Mouse (Mus musculus): ENCODE measurements around the gene Prlh. TPM values are rescaled to one million over a fixed set of nuclear protein-coding genes. Genes with fewer than 3 reads are reported as not detected.

Prlh gene
- total RNA-seq, 2 experiments from 2014 or later = not detected

DNA sequence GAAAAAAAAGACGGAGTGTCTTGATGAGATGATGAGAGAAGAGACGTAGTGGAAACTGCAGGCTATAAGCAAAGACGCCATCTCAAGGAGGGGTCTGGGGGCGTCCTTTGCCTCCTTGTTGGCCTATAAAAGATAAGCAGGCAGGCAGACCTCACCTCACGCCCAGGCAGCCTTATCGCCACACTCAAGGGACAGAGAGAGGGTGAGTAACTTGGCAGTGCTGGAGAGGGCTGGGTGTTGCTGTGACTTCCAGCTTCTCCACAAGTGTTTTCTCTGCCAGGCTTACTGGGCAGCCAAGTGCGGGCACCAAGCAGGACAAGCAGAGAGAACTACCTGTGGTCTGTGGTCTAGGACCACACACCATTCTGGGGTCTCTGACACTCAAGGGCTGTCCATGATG lies 1.2 kb upstream of the Prlh start:
- ATAC-seq (ENCODE audit: poor library complexity, severe bottlenecking) = no peak

GRCm38 (mm10) chr1:90953688-90954087 lies 780 bp downstream of the Prlh start:
- no peak for ATAC-seq (ENCODE audit: poor library complexity, severe bottlenecking)

DNA sequence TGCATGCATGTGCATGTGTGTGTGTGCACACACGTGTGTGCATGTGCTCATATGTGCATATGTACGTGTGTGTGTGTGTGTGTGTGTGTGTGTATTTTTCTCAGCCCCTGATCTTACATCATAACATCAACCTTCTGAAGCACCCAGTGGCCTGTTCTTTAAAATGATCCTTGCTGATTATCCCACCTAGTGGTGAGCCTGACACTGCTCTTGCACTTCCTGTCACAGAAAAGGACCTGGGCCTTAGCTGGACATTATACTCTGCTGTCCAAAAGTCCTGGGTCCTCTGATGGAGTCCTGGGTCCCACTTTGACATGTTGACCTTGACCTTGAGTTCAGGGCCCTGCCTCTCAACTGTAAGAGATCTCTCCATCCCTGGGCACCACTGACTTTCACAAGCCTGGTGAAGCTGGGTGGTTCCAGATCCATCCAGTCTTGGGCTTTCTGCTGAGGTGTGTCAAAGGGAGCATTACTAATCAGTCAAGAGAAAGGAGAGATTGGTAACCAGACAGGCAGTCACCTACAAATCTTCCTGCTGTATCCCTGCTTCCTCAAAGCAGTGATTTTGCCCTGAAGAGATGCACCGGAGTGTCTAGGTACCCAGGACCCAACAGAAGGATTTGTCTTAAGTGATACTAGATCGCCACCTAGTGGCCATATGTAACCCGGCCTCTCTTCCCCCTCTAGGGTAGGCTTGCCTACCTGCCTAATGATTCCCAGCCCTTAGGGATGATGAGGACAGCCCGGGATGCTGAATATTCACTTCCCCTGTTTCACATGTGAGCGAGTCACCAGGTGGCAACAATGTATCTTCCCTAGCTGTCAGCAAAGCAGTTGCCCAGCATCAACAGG lies 3.6 kb downstream of the Prlh start:
- ATAC-seq (ENCODE audit: poor library complexity, severe bottlenecking) = peak; percentile 56; the same call in 1 of the 2 replicates

GRCm38 (mm10) chr1:90962526-90962925 lies 9.6 kb downstream of the Prlh start:
- no peak for ATAC-seq (ENCODE audit: poor library complexity, severe bottlenecking)

DNA sequence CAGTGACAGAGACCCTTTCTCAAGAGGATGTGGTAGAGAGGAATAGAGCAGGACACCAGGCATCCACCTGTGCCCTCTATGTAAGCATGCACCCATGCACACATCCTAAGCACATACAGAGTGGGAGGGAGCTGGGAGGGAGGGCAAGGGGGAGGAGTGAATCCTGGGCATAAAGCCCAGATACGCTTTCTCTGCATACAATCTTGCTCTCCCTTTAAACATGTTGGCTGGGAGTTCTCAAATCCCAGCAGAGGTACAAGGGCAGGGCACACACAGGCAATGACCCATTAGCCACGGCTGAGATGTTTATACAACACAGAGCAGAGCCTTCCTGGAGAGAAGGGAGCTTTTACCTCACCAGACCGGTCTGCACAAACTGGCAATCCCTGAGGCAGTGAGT lies 10.1 kb downstream of the Prlh start:
- ATAC-seq (ENCODE audit: poor library complexity, severe bottlenecking) = no peak

- ATAC-seq (ENCODE audit: poor library complexity, severe bottlenecking) = no peak
These were observed 14.7 kb downstream of the Prlh start for GRCm38 (mm10) chr1:90967583-90967982.

DNA sequence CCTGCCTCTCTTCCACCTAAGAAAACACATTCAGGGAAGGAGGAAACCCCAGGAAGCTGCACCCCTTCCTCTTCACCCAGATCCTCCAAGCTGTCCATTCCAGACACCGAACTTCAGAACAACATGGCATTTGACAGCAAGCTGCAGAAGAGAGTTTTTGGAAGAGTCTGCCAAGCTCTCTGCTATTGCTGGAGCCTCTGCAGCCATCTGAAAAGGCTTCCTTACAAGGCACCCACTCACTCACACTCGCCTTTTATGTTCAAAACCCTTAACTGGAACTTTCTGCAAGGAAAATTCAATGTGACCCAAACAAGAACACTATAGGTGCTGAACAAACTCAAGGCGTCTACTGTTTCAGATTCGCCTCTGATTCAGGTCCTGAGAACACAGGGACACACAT lies 15.7 kb downstream of the Prlh start:
- no peak for ATAC-seq (ENCODE audit: poor library complexity, severe bottlenecking)

GRCm38 (mm10) chr1:90969347-90969784 lies 16.5 kb downstream of the Prlh start, which contains the start of gene Rab17:
Gene Rab17 (minus strand): TSS chr1:90969661.
- ATAC-seq (ENCODE audit: poor library complexity, severe bottlenecking) = no peak

DNA sequence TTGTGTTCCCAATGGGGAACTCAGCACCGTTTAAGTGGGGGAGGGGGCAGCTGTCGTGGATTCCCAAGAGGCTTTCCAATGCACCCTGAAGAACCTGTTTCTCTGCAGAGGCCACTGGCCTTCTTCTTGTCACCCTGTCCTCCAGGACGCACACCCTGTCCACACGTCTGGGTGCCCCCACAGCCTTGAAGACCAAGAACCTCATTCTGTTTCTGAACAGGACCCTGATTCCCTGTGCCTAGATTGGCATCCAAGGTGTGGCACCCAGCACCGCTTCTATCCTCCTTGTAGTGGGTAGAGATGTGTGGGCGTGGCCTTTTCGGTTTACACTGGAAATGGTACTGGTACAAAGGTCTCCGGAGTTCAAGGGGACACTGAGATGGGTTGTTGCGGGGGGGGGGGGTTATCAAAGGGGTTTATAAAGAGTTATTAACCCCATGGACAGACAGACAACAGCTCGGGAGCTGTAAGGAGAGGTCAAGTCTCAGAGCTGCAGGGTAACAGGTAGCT lies 17.0 kb downstream of the Prlh start:
- ATAC-seq (ENCODE audit: poor library complexity, severe bottlenecking) = no peak

DNA sequence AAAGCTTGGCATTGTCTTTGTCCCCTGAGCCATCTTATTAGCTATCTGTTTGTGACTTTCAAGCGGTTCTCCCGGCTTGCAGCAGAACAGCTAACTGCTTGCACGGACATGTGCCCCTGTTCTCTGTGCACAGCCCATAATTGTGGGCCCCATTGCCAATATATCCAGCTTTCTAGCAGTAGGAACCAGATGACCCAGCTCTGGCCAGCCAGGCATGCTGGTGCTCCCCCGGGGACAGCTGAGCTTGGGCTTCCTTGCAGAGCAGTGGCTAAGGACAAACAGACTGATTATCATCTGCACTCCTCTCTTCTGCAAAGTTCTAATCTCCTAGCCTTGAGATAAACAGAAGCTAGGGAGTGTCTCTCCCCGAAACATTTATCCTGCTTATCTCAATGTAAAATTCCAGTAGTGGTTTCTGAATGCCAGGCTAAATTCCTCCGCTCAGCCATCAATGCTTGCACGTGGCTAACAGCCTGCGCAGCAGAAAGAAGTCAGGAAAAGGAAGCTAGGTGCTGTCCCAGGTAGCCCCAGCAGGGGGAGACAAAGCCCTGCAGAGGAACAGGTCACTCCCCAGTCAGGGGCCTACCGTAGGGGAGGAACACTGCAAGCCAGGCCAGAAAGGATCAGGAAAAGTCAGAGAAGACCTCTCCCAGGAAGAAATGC lies 20.1 kb downstream of the Prlh start:
- peak; percentile 87 for ATAC-seq (ENCODE audit: poor library complexity, severe bottlenecking)

DNA sequence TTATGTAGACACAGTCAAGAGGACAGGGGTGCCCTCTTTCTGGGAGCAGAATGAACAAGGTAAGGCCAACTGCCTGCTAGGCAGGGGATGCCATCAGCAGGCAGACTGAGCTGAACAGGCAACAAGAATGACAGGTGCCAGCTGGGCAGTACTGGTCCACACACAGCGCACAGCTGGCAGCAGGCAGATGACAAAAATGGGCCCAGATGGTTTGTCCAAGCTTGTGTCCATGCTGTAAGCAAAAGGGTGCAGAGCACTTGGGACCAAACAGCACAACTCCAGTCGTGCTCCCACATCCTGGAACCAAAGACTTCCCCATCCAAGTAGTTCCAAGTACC lies 20.6 kb downstream of the Prlh start:
- peak; percentile 15; the same call in 1 of the 2 replicates for ATAC-seq (ENCODE audit: poor library complexity, severe bottlenecking)

DNA sequence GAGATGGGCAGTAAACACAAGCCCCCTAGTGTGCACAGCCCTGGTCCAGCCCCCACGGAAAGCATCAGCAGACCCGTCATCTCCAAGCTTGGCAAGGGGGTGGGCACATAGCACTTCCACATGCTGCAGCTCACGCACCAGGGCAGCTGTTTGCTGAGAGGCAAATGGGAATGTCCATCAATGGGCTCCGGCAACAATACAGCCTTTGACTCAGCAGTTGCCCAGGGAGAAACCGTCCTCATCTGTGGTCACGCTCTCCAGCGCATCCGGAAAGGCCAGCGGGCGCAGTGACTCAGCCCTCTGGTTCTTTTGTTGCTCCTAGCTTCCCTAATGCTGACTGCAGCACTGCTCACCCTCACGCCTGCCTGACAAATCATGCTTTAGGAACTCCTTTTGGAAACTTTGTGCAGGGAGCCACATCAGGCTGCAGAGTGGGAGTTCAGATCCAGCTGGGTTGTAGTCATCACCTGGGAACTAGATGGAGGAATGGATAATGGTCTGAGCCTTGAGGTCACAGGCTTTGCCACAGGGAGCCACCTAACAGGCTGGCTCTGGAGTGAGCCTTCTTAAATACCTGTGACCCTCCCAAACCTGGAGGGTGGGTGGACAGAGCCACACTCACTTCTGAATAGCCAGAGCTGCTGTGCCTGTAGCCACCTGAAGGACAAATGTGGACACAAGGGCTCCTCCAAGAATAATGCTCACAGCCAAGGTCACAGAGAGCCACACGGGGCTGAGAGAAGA lies 22.2 kb downstream of the Prlh start:
- peak; percentile 93 for ATAC-seq (ENCODE audit: poor library complexity, severe bottlenecking)

DNA sequence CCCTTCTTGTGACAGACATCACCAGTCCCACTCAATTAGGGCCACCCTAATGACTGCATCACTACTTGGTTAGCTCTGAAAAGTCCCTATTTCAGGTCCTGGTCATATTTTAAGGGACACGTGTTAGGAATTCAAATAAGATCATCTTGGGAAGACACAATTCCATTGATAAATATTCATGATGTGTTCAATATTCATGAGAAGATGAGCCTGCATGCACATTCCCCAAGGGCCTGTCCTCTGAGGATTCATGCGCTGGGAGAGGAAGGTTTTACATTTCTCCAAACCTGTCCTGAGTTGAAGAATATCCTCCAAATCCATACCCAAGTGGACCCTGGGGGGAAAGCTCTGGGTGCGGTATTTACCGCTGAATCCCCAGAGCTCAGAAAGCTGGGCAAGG lies 23.1 kb downstream of the Prlh start:
- ATAC-seq (ENCODE audit: poor library complexity, severe bottlenecking) = no peak

GRCm38 (mm10) chr1:90980638-90981330 lies 27.9 kb downstream of the Prlh start:
- ATAC-seq (ENCODE audit: poor library complexity, severe bottlenecking) = no peak

DNA sequence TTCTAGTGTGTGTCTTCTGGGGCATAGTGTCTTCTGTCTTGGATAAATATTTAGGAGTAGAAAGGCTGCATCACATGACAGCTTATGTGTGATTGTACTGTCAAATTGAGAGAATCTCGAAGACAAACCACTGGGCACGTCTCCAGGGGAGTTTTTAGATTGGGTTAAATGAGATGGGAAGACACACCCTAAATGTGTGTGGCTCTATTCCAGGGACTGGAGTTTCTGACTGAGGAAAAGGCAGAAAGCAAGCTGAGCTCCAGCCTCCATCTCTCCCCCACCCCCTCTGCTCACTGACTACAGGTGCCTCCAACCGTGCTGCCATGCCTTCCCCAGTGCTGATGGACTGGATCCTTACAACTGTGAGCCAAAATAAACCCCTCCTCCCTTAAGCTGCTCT lies 28.4 kb downstream of the Prlh start:
- no peak for ATAC-seq (ENCODE audit: poor library complexity, severe bottlenecking)

DNA sequence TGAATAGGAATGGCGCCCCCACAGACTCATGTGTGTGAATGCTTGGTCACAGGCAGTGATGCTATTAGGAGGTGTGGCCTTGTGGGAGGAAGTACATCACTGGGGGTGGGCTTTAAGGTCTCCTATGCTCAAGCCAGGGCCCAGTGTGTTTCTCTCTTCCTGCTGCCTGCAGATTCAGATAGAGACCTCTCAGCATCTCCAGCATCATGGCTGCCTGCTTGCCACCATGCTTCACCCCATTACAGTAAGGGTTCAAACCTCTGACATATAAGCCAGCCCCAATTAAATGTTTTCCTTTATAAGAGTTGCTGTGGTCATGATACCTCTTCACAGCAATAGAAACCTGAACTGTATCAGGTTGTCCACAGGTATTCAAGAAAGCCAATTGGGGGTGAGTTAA lies 43.0 kb downstream of the Prlh start:
- no peak for ATAC-seq (ENCODE audit: poor library complexity, severe bottlenecking)

GRCm38 (mm10) chr1:90997136-90997535 lies 44.2 kb downstream of the Prlh start:
- ATAC-seq (ENCODE audit: poor library complexity, severe bottlenecking) = no peak

GRCm38 (mm10) chr1:90997641-90998040 lies 44.7 kb downstream of the Prlh start:
- no peak for ATAC-seq (ENCODE audit: poor library complexity, severe bottlenecking)

DNA sequence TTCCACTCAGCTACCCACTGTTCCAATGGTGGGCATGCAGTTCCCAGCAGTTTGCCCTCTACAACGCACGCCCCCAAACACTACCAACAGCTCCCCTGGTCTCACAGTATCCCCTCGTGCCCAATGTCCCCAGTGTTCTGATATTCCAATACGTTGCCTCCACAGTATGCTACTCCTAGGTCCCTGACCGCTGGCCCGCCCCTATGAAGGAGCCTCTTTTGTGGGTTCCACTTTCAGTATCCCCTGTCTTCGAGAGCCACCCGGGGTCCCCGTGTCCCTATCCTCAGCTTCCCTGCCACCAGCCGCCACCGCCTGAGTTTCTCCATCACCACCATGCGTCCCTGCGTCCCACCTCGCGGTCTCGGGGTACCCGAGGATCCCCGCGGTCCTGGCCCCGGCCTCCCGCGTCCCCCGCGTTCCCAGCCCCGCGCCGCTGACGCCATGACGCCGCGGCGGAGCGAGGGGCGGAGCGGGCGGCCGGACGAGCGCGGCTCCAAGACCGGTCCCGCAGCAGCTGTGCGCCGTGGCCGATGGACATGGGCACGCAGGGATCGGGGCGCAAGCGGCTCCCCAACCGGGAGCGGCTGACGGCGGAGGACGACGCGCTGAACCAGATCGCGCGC lies 45.5 kb downstream of the Prlh start, which contains the start of gene Lrrfip1:
Gene Lrrfip1, plus strand, starts transcription at position 470 of the 623 bp plus-strand sequence.
- peak; percentile 65 for ATAC-seq (ENCODE audit: poor library complexity, severe bottlenecking)

Measured in megakaryocyte, adult 5-6 weeks (primary cell).